Mouse (Mus musculus) c-Kit-negative CD71-positive TER-119-positive erythroid progenitor cells, embryonic 14.5 days (primary cell): Measurements from ENCODE around the gene Tpst2.

ENCODE experiments used
- DNase-seq: peaks from one replicate; pipeline ENCODE4 v3.0.0-alpha.2; 2013; ENCODE audit warnings: low read depth, low spot score

The Tpst2 gene

GRCm38 (mm10) chr5:112327854-112328253 lies 51.4 kb downstream of the Tpst2 start:
- no peak for DNase-seq

GRCm38 (mm10) chr5:112329805-112330564 lies 53.5 kb downstream of the Tpst2 start:
- no peak for DNase-seq

- DNase-seq, result no peak
Observed at GRCm38 (mm10) chr5:112335473-112335872, 59.0 kb downstream of the Tpst2 start.

GRCm38 (mm10) chr5:112337004-112337403 lies 60.5 kb downstream of the Tpst2 start:
- DNase-seq, result no peak

GRCm38 (mm10) chr5:112339215-112339614 lies 62.7 kb downstream of the Tpst2 start:
- DNase-seq, result no peak

- peak; percentile 69 for DNase-seq
Observed at GRCm38 (mm10) chr5:112342463-112343204, 66.1 kb downstream of the Tpst2 start, which contains the start of the genes Srrd and Hps4. Gene Srrd, minus strand, starts transcription at chr5:112343040. Gene Hps4, plus strand, starts transcription at chr5:112343083.

- peak; percentile 41 for DNase-seq
Observed at GRCm38 (mm10) chr5:112343205-112343595, 66.7 kb downstream of the Tpst2 start.

GRCm38 (mm10) chr5:112344092-112344960 lies 67.8 kb downstream of the Tpst2 start:
- no peak for DNase-seq

- DNase-seq, result no peak
Observed at GRCm38 (mm10) chr5:112346211-112346965, 69.9 kb downstream of the Tpst2 start.

GRCm38 (mm10) chr5:112349169-112349568 lies 72.7 kb downstream of the Tpst2 start:
- no peak for DNase-seq

GRCm38 (mm10) chr5:112355493-112355892 lies 79.0 kb downstream of the Tpst2 start:
- DNase-seq, result no peak

GRCm38 (mm10) chr5:112355910-112356309 lies 79.4 kb downstream of the Tpst2 start, which contains the start of gene Gm6583:
Gene Gm6583, minus strand, starts transcription at chr5:112356033.
- DNase-seq, result no peak

GRCm38 (mm10) chr5:112356322-112356721 lies 79.8 kb downstream of the Tpst2 start:
- DNase-seq, result no peak

- peak; percentile 22 for DNase-seq
Observed at GRCm38 (mm10) chr5:112359520-112359919, 83.0 kb downstream of the Tpst2 start.

- no peak for DNase-seq
Observed at GRCm38 (mm10) chr5:112360077-112360476, 83.6 kb downstream of the Tpst2 start.

GRCm38 (mm10) chr5:112364184-112364797 lies 87.8 kb downstream of the Tpst2 start:
- DNase-seq, result no peak
